Mouse (Mus musculus): Measurements from ENCODE around the gene Fkrp. TPM values are rescaled to one million over a fixed set of nuclear protein-coding genes. Genes with fewer than 3 reads are reported as not detected.

Gene Fkrp
- 10 to 100 TPM; 46.7 to 47.7 TPM for total RNA-seq (2021)

GRCm38 (mm10) chr7:16816475-16817122 lies at the start of gene Fkrp:
Gene Fkrp, minus strand, starts transcription at chr7:16816732.
- DNase-seq (ENCODE audit: extremely low spot score in 1 of 2, low spot score in 1 of 2), result peak; percentile 52 to 65

GRCm38 (mm10) chr7:16859902-16860651 lies 43.5 kb upstream of the Fkrp start:
- DNase-seq (ENCODE audit: extremely low spot score in 1 of 2, low spot score in 1 of 2), result peak in 1 of 2 experiments; percentile 77

- no peak for DNase-seq (ENCODE audit: extremely low spot score in 1 of 2, low spot score in 1 of 2)
These were observed 41.8 kb upstream of the Fkrp start for GRCm38 (mm10) chr7:16858336-16858735.

GRCm38 (mm10) chr7:16853302-16853831 lies 36.8 kb upstream of the Fkrp start:
- no peak for DNase-seq (ENCODE audit: extremely low spot score in 1 of 2, low spot score in 1 of 2)

GRCm38 (mm10) chr7:16851636-16852035 lies 35.1 kb upstream of the Fkrp start:
- no peak for DNase-seq (ENCODE audit: extremely low spot score in 1 of 2, low spot score in 1 of 2)

- DNase-seq (ENCODE audit: extremely low spot score in 1 of 2, low spot score in 1 of 2), result peak; percentile 76 to 85
These were observed 32.0 kb upstream of the Fkrp start for GRCm38 (mm10) chr7:16848579-16848978.

GRCm38 (mm10) chr7:16847507-16847906 lies 31.0 kb upstream of the Fkrp start:
- DNase-seq (ENCODE audit: extremely low spot score in 1 of 2, low spot score in 1 of 2), result no peak

GRCm38 (mm10) chr7:16846775-16847174 lies 30.2 kb upstream of the Fkrp start:
- no peak for DNase-seq (ENCODE audit: extremely low spot score in 1 of 2, low spot score in 1 of 2)

GRCm38 (mm10) chr7:16845820-16846167 lies 29.3 kb upstream of the Fkrp start:
- no peak for DNase-seq (ENCODE audit: extremely low spot score in 1 of 2, low spot score in 1 of 2)

- DNase-seq (ENCODE audit: extremely low spot score in 1 of 2, low spot score in 1 of 2), result no peak
These were observed 28.7 kb upstream of the Fkrp start for GRCm38 (mm10) chr7:16845072-16845819.

- no peak for DNase-seq (ENCODE audit: extremely low spot score in 1 of 2, low spot score in 1 of 2)
These were observed 28.2 kb upstream of the Fkrp start for GRCm38 (mm10) chr7:16844696-16845071.

GRCm38 (mm10) chr7:16843441-16844171 lies 27.1 kb upstream of the Fkrp start:
- DNase-seq (ENCODE audit: extremely low spot score in 1 of 2, low spot score in 1 of 2), result no peak

GRCm38 (mm10) chr7:16842645-16843063 lies 26.1 kb upstream of the Fkrp start, which contains the start of gene Prkd2:
Gene Prkd2, plus strand, starts transcription at chr7:16842902.
- peak; percentile 82 to 85 for DNase-seq (ENCODE audit: extremely low spot score in 1 of 2, low spot score in 1 of 2)

GRCm38 (mm10) chr7:16841561-16842560 lies 25.3 kb upstream of the Fkrp start:
- DNase-seq (ENCODE audit: extremely low spot score in 1 of 2, low spot score in 1 of 2), result no peak

- no peak for DNase-seq (ENCODE audit: extremely low spot score in 1 of 2, low spot score in 1 of 2)
These were observed 24.5 kb upstream of the Fkrp start for GRCm38 (mm10) chr7:16841078-16841477.

GRCm38 (mm10) chr7:16840109-16840491 lies 23.6 kb upstream of the Fkrp start:
- DNase-seq (ENCODE audit: extremely low spot score in 1 of 2, low spot score in 1 of 2), result no peak

GRCm38 (mm10) chr7:16839427-16840108 lies 23.0 kb upstream of the Fkrp start:
- peak in 1 of 2 experiments; percentile 6 for DNase-seq (ENCODE audit: extremely low spot score in 1 of 2, low spot score in 1 of 2)

GRCm38 (mm10) chr7:16838804-16839426 lies 22.4 kb upstream of the Fkrp start:
- DNase-seq (ENCODE audit: extremely low spot score in 1 of 2, low spot score in 1 of 2), result peak in 1 of 2 experiments; percentile 13
